Mouse (Mus musculus) bone marrow, adult 2 months (tissue): ENCODE measurements around the gene Doc2g. TPM values are rescaled to one million over a fixed set of nuclear protein-coding genes. Genes with fewer than 3 reads are reported as not detected.
"Not testable (repeated sequence)": the region's sequence is repeated elsewhere in the genome, so short reads cannot be mapped to it uniquely, and the experiment has no call there.

Experiments
- H3K27ac ChIP-seq: fragments of 200-500 bp; 2 replicates; pipeline ENCODE4 v1.5.1; 2012; ENCODE audit warnings: low read depth, mild to moderate bottlenecking, control low read depth, inconsistent platforms, low read length; ENCODE audit not compliant: control insufficient read depth, poor library complexity, insufficient read depth
- H3K4me1 ChIP-seq: fragments of 200-500 bp; 2 replicates; pipeline ENCODE4 v1.6.1; 2011; ENCODE audit warnings: low read length; ENCODE audit not compliant: control insufficient read depth, insufficient read depth
- H3K4me3 ChIP-seq: fragments of 200-500 bp; replicated peaks from 2 replicates; pipeline ENCODE3; 2011; ENCODE audit warnings: mild to moderate bottlenecking, low read depth, low read length, control low read depth; ENCODE audit not compliant: control insufficient read depth
- CTCF ChIP-seq: fragments of 200-500 bp; IDR thresholded peaks from 2 replicates; pipeline ENCODE4 v1.5.1; 2011; ENCODE audit warnings: low read length, control low read depth; ENCODE audit not compliant: control insufficient read depth, insufficient read depth
- POLR2A ChIP-seq: fragments of 200-500 bp; IDR thresholded peaks from 2 replicates; pipeline ENCODE4 v1.6.1; 2011; ENCODE audit warnings: low read depth, mild to moderate bottlenecking, control low read depth, low read length, borderline replicate concordance; ENCODE audit not compliant: control insufficient read depth
- WGBS: fragments of 180-500 bp; shearing (Covaris S2); methylation state at CpG from one replicate; pipeline ENCODE4 v1.1.7; 2018; 5-methylcytosine and 5-hydroxymethylcytosine counted together
- polyA plus RNA-seq: library from polyadenylated mRNA; stranded (reverse); fragments of >200 nt; gene quantifications from 2 replicates; pipeline ENCODE4 v1.2.4, GENCODE M21; 2011; ENCODE audit warnings: low replicate concordance; ENCODE audit not compliant: missing spikeins, insufficient read depth, insufficient read length

Gene Doc2g
- polyA plus RNA-seq, result 5.2 and 7.8 TPM in 2 replicates

GRCm38 (mm10) chr19:4003112-4003511 lies at the start of gene Doc2g:
Doc2g (plus strand) TSS chr19:4003313.
- no peak within 1 kb of the TSS; the same call in 1 of the 2 replicates for H3K27ac ChIP-seq
- 86% methylated on average over 1 of the region's 1 CpGs for WGBS
- no peak within 1 kb of the TSS for H3K4me3 ChIP-seq
- TF ChIP-seq CTCF (no peak), POLR2A (no peak)
- peaks cover 2% of the 10 kb centered on the region for H3K4me1 ChIP-seq

- Histone ChIP-seq H3K4me3 (no peak overlapping the region), H3K4me1 (peaks cover 5% of the 10 kb centered on the region; the same call in 1 of the 2 replicates), H3K27ac (no peak overlapping the region)
- WGBS, result 49% methylated on average over 3 of the region's 3 CpGs
- TF ChIP-seq POLR2A (no peak), CTCF (no peak)
Observed at GRCm38 (mm10) chr19:3955033-3955432, 48.1 kb upstream of the Doc2g start.

- H3K4me1 ChIP-seq, result peaks cover 5% of the 10 kb centered on the region; the same call in 1 of the 2 replicates
- 68% methylated on average over 4 of the region's 4 CpGs for WGBS
- no peak overlapping the region for H3K27ac ChIP-seq
- no peak overlapping the region for H3K4me3 ChIP-seq
- no peak for TF ChIP-seq CTCF
- TF ChIP-seq POLR2A, result no peak
Observed at GRCm38 (mm10) chr19:3955804-3956203, 47.3 kb upstream of the Doc2g start.

GRCm38 (mm10) chr19:3957296-3958036 lies 45.6 kb upstream of the Doc2g start:
- WGBS, result 73% methylated on average over 5 of the region's 5 CpGs
- H3K4me3 ChIP-seq, H3K27ac ChIP-seq, H3K4me1 ChIP-seq: not testable (repeated sequence)

GRCm38 (mm10) chr19:3958470-3958869 lies 44.6 kb upstream of the Doc2g start, which contains the start of gene Aldh3b3:
Aldh3b3 (plus strand) TSS chr19:3958645.
- TF ChIP-seq CTCF (no peak), POLR2A (no peak)
- H3K27ac ChIP-seq, result no peak within 1 kb of the TSS
- 72% methylated on average over 4 of the region's 4 CpGs for WGBS
- H3K4me3 ChIP-seq, result no peak within 1 kb of the TSS
- H3K4me1 ChIP-seq, result peaks cover 2% of the 10 kb centered on the region; the same call in 1 of the 2 replicates

GRCm38 (mm10) chr19:3959030-3959429 lies 44.1 kb upstream of the Doc2g start:
- TF ChIP-seq POLR2A (no peak), CTCF (no peak)
- Histone ChIP-seq H3K27ac (no peak overlapping the region), H3K4me3 (no peak overlapping the region), H3K4me1 (peaks cover 3% of the 10 kb centered on the region; the same call in 1 of the 2 replicates)

- no peak overlapping the region for H3K27ac ChIP-seq
- no peak for TF ChIP-seq POLR2A
- no peak for TF ChIP-seq CTCF
- no peak overlapping the region for H3K4me3 ChIP-seq
- 72% methylated on average over 5 of the region's 5 CpGs for WGBS
- H3K4me1 ChIP-seq, result peaks cover 2% of the 10 kb centered on the region; the same call in 1 of the 2 replicates
Observed at GRCm38 (mm10) chr19:3960211-3960610, 42.9 kb upstream of the Doc2g start.

GRCm38 (mm10) chr19:3961805-3962204 lies 41.3 kb upstream of the Doc2g start:
- H3K4me1 ChIP-seq, H3K27ac ChIP-seq, H3K4me3 ChIP-seq: not testable (repeated sequence)
- 85% methylated on average over 6 of the region's 6 CpGs for WGBS

- Histone ChIP-seq H3K27ac (no peak overlapping the region), H3K4me1 (peaks cover 1% of the 10 kb centered on the region; the same call in 1 of the 2 replicates), H3K4me3 (no peak overlapping the region)
- TF ChIP-seq POLR2A, result no peak
- peak; percentile 34; the same call in 1 of the 2 replicates for TF ChIP-seq CTCF
- WGBS, result 26% methylated on average over 2 of the region's 2 CpGs
Observed at GRCm38 (mm10) chr19:3962469-3962868, 40.6 kb upstream of the Doc2g start.
